Mouse (Mus musculus): ENCODE measurements around the gene Ip6k1. TPM values are rescaled to one million over a fixed set of nuclear protein-coding genes. Genes with fewer than 3 reads are reported as not detected.

Gene Ip6k1
- polyA plus RNA-seq, 2 experiments = 13.3 to 30.9 TPM

DNA sequence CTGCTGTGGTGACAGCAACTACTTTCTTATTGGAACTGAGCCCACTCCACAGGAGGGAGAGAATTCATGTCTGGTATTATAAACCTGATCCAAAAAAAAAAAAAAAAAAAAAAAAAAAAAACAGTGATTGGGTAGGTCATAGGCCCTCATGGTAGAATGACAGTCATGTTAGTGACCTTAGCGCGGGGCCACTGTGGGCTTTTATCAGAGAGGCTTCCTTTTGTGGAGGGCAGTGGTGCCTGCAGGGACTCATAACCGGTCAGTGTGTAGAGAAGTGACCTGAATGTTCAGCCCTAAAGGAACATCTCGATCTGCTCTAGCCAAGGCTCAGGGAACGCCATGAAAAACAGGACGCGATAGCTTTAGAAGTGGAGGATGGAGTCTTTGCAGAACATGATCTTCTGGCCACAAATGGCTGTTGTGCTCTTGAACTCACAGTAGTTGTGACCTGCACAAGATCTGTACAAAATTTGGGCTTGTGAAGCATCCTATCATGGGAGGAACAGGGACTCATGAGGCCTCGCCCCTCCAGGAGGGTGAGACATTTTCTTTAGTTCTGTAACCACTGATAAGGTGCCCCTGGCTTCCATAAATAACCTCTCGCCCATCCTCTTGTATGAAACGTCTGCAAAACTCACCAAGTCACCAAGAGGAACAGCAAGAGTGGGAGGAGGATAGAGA lies 27.7 kb upstream of the Ip6k1 start:
- WGBS (ENCODE audit: insufficient replicate concordance) = 20% methylated on average over 10 of the region's 10 CpGs
- TF ChIP-seq EP300 (IDR thresholded peaks at IDR 0.05; ENCODE audit: low read depth) (peak; percentile 71), CTCF (IDR thresholded peaks at IDR 0.05; ENCODE audit: low read depth) (no peak)
- Histone ChIP-seq H3K9ac (replicated peaks) (peak overlapping the region; percentile 82), H3K4me3 (ENCODE audit: insufficient read depth in 1 of 2, low read depth in 2 of 2, low read length in 2 of 2) (peak overlapping the region; percentile 39 to 69), H3K27me3 (ENCODE audit: control insufficient read depth, insufficient read depth, low read length) (no peaks in the 10 kb centered on the region), H3K27ac (peak overlapping the region; percentile 98), H3K4me1 (replicated peaks; ENCODE audit: control insufficient read depth in 2 of 2, insufficient read depth in 2 of 2, low read length in 1 of 2) (peaks cover 61 to 78% of the 10 kb centered on the region in 2 experiments), H3K4me2 (ENCODE audit: low read depth) (peak overlapping the region; percentile 78), H3K9me3 (ENCODE audit: control insufficient read depth, low read length) (no peaks in the 10 kb centered on the region), H3K36me3 (replicated peaks; ENCODE audit: control insufficient read depth, insufficient read depth, low read depth) (peaks cover 42% of the 10 kb centered on the region)
- peak; percentile 75 for ATAC-seq (ENCODE audit: insufficient read depth)
- DNase-seq (ENCODE audit: low read depth in 3 of 3, low spot score in 3 of 3) = peak; percentile 80 to 86 (median 84)

DNA sequence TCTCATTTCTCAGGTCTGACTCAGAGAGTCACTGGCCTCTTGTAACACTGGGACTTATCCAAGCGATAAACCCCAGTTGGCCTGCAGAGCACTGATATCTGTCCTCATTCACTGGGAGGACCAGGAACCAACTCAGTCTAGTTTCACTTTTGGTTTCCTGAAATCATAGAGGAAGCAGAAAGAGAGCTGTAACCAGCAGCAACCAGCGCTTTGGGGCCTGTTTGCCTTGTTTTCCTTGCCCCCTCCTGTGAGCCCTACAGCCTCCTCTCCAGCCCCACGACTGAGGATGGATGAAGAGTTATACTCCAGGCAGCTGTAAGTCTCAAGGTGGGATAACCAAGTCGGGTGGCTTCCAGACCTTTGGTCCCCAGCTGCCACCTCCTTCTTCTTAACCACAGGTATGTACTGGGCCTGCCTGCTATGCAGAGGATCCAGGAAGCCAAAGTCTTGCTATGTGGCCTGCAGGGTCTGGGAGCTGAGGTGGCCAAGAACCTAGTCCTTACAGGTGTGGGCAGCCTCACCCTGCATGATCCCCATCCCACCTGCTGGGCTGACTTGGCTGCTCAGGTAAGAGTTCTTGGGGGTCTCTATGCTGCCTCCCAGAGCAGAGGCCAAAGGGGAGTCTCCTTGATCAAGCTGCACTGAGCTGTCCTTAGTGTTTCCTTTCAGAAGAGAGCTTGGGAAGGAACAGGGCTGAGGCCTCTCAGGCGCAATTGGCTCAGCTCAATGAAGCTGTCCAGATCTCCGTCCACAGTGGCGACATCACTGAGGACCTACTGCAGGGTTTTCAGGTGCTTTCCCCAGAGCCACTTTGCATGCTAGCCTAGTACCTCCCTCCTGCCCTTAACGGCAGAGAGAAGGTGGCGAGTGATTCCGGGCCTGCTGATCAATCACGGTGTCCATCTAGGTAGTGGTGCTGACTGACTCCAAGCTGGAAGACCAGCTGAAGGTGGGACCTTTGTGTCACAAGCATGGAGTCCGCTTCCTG lies 26.6 kb upstream of the Ip6k1 start, which contains the start of gene Uba7:
Gene Uba7 (plus strand): TSS at position 107 of the 988 bp plus-strand sequence.
- Histone ChIP-seq H3K4me1 (replicated peaks; ENCODE audit: control insufficient read depth in 2 of 2, insufficient read depth in 2 of 2, low read length in 1 of 2) (peaks cover 66 to 82% of the 10 kb centered on the region in 2 experiments), H3K9ac (replicated peaks) (peak within 1 kb of the TSS; percentile 82)

GRCm38 (mm10) chr9:107978815-107979214 lies 23.5 kb upstream of the Ip6k1 start:
- H3K4me3 ChIP-seq (ENCODE audit: insufficient read depth in 1 of 2, low read depth in 2 of 2, low read length in 2 of 2) = no peak overlapping the region
- DNase-seq (ENCODE audit: low read depth in 3 of 3, low spot score in 3 of 3) (no peak), ATAC-seq (ENCODE audit: insufficient read depth) (no peak)
- H3K9me3 ChIP-seq (ENCODE audit: control insufficient read depth, low read length) = no peaks in the 10 kb centered on the region
- H3K4me1 ChIP-seq (replicated peaks; ENCODE audit: control insufficient read depth in 2 of 2, insufficient read depth in 2 of 2, low read length in 1 of 2) = peaks cover 64 to 81% of the 10 kb centered on the region in 2 experiments
- H3K4me2 ChIP-seq (ENCODE audit: low read depth) = no peak overlapping the region; the same call in 1 of the 2 replicates
- 89% methylated on average over 12 of the region's 12 CpGs for WGBS (ENCODE audit: insufficient replicate concordance)
- no peaks in the 10 kb centered on the region for H3K27me3 ChIP-seq (ENCODE audit: control insufficient read depth, insufficient read depth, low read length)
- TF ChIP-seq CTCF (IDR thresholded peaks at IDR 0.05; ENCODE audit: low read depth) (no peak), EP300 (IDR thresholded peaks at IDR 0.05; ENCODE audit: low read depth) (no peak)
- H3K27ac ChIP-seq = no peak overlapping the region
- H3K36me3 ChIP-seq (replicated peaks; ENCODE audit: control insufficient read depth, insufficient read depth, low read depth) = peaks cover 68% of the 10 kb centered on the region
- no peak overlapping the region for H3K9ac ChIP-seq (replicated peaks)

More for the DNA sequence above, 26.6 kb upstream of the Ip6k1 start, which contains the start of gene Uba7:
- WGBS (ENCODE audit: insufficient replicate concordance) = 40% methylated on average over 12 of the region's 12 CpGs
- Histone ChIP-seq H3K27me3 (ENCODE audit: control insufficient read depth, insufficient read depth, low read length) (no peaks in the 10 kb centered on the region), H3K9me3 (ENCODE audit: control insufficient read depth, low read length) (no peaks in the 10 kb centered on the region), H3K4me3 (ENCODE audit: insufficient read depth in 1 of 2, low read depth in 2 of 2, low read length in 2 of 2) (peak within 1 kb of the TSS; percentile 69 to 93), H3K27ac (peak within 1 kb of the TSS; percentile 98), H3K4me2 (ENCODE audit: low read depth) (peak within 1 kb of the TSS; percentile 78), H3K36me3 (replicated peaks; ENCODE audit: control insufficient read depth, insufficient read depth, low read depth) (peaks cover 48% of the 10 kb centered on the region)
- peak; percentile 80 for ATAC-seq (ENCODE audit: insufficient read depth)
- DNase-seq (ENCODE audit: low read depth in 3 of 3, low spot score in 3 of 3) = peak; percentile 92 to 93 (median 93)
- TF ChIP-seq EP300 (IDR thresholded peaks at IDR 0.05; ENCODE audit: low read depth) = peak; percentile 89
- peak; percentile 7; the same call in 1 of the 2 replicates for TF ChIP-seq CTCF (IDR thresholded peaks at IDR 0.05; ENCODE audit: low read depth)

DNA sequence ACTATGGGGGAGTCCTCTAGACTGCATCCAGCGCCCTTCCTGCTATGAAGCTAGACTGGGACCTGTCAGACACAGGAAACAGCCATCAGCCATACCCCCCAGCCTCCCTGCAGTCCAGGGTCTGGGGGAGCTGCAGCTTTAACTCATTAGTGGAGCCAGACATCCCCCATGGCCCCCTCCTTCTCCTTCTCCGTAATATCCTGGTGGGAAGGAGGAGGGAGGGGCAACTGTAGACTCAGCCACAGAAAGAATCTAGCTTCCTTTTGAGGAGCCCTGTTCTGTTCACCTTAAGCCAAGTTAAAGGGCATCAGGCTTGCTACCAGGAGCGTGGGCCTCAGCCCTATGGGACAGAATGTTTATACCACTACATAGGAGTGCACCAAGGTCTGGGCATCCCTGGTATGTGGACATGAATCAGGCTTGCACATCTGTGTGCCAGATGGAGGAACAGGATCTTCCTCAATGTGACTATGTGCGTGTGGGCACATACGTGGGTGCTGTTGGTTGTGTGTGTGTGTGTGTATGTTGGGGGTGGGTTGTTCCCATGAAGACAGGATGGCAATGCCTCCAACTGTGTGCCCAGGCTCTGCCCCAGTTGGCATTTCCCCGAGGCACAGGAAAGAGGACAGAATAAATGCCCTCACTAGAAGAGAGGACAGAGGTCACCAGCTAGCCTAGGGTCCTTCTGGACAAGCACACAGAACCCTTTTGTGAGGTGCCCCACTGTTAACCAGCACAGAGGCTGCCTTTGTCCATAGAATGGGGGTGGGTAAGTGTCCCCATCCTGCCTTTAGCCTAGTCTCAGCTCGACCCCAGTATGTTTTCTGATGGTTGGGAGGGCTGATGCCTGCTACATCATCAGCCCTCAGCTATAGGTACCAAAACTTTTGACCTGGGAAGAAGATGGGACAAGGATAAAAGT lies 20.4 kb upstream of the Ip6k1 start:
- no peak for ATAC-seq (ENCODE audit: insufficient read depth)
- WGBS (ENCODE audit: insufficient replicate concordance) = 31% methylated on average over 7 of the region's 7 CpGs
- peak overlapping the region; percentile 84 to 86 for H3K4me3 ChIP-seq (ENCODE audit: insufficient read depth in 1 of 2, low read depth in 2 of 2, low read length in 2 of 2)

More for the DNA sequence above, 20.4 kb upstream of the Ip6k1 start:
- peaks cover 73% of the 10 kb centered on the region for H3K36me3 ChIP-seq (replicated peaks; ENCODE audit: control insufficient read depth, insufficient read depth, low read depth)
- peak overlapping the region; percentile 86 for H3K9ac ChIP-seq (replicated peaks)
- no peak for DNase-seq (ENCODE audit: low read depth in 3 of 3, low spot score in 3 of 3)
- peaks cover 60 to 71% of the 10 kb centered on the region in 2 experiments for H3K4me1 ChIP-seq (replicated peaks; ENCODE audit: control insufficient read depth in 2 of 2, insufficient read depth in 2 of 2, low read length in 1 of 2)
- TF ChIP-seq CTCF (IDR thresholded peaks at IDR 0.05; ENCODE audit: low read depth) (no peak), EP300 (IDR thresholded peaks at IDR 0.05; ENCODE audit: low read depth) (no peak)
- no peaks in the 10 kb centered on the region for H3K9me3 ChIP-seq (ENCODE audit: control insufficient read depth, low read length)
- H3K4me2 ChIP-seq (ENCODE audit: low read depth) = peak overlapping the region; percentile 92
- no peaks in the 10 kb centered on the region for H3K27me3 ChIP-seq (ENCODE audit: control insufficient read depth, insufficient read depth, low read length)
- peak overlapping the region; percentile 96 for H3K27ac ChIP-seq

Data from liver, embryonic 14.5 days (tissue).